Mouse (Mus musculus): ENCODE measurements around the gene Cox6a2. TPM values are rescaled to one million over a fixed set of nuclear protein-coding genes. Genes with fewer than 3 reads are reported as not detected.

Gene Cox6a2
- polyA plus RNA-seq, 1 experiment from 2014 or later: 8.2 TPM

- 50% methylated on average over 8 of the region's 8 CpGs for WGBS
- no peaks in the 10 kb centered on the region for H3K9me3 ChIP-seq (replicated peaks)
- H3K4me1 ChIP-seq: peaks cover 4% of the 10 kb centered on the region
- H3K4me2 ChIP-seq: no peak overlapping the region
- H3K36me3 ChIP-seq: no peaks in the 10 kb centered on the region
- H3K4me3 ChIP-seq (replicated peaks): no peak overlapping the region
- H3K27me3 ChIP-seq (replicated peaks): no peaks in the 10 kb centered on the region
- no peak overlapping the region for H3K27ac ChIP-seq (replicated peaks)
- no peak for ATAC-seq (ENCODE audit: low FRiP score)
- no peak overlapping the region for H3K9ac ChIP-seq (replicated peaks)
These were observed 25.6 kb upstream of the Cox6a2 start for GRCm38 (mm10) chr7:128231741-128232140.

DNA sequence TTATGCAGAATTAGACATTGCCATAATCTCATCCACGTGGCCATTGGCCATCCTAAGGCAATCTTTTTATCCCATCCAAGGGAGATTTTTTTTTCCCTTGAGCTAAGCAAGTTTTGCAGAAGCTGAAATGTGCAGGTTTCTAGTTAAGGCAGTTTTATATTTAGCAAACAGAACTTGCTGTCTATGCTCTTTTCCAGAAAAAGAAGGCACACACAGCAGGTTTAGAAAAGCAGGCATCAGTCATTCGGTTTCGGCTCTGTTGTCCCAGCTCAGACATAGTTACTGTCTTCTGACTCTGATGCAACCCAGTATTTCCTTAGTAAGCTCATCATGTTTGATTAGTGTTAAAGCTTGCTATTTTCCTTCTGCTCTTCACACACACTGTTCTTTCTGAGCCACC, 14.7 kb upstream of the Cox6a2 start:
- Histone ChIP-seq H3K9me3 (replicated peaks) (no peaks in the 10 kb centered on the region), H3K27me3 (replicated peaks) (no peaks in the 10 kb centered on the region), H3K4me3 (replicated peaks) (no peak overlapping the region), H3K4me1 (no peaks in the 10 kb centered on the region), H3K27ac (replicated peaks) (no peak overlapping the region), H3K36me3 (no peaks in the 10 kb centered on the region), H3K9ac (replicated peaks) (no peak overlapping the region), H3K4me2 (no peak overlapping the region)
- 82% methylated on average over 3 of the region's 3 CpGs for WGBS
- ATAC-seq (ENCODE audit: low FRiP score): no peak

- Histone ChIP-seq H3K9ac (replicated peaks) (no peak overlapping the region), H3K4me2 (no peak overlapping the region), H3K36me3 (no peaks in the 10 kb centered on the region), H3K9me3 (replicated peaks) (no peaks in the 10 kb centered on the region), H3K4me1 (no peaks in the 10 kb centered on the region), H3K4me3 (replicated peaks) (no peak overlapping the region), H3K27ac (replicated peaks) (no peak overlapping the region), H3K27me3 (replicated peaks) (no peaks in the 10 kb centered on the region)
- ATAC-seq (ENCODE audit: low FRiP score): no peak
- WGBS: 91% methylated on average over 4 of the region's 4 CpGs
These were observed 13.8 kb upstream of the Cox6a2 start for GRCm38 (mm10) chr7:128219952-128220351.

DNA sequence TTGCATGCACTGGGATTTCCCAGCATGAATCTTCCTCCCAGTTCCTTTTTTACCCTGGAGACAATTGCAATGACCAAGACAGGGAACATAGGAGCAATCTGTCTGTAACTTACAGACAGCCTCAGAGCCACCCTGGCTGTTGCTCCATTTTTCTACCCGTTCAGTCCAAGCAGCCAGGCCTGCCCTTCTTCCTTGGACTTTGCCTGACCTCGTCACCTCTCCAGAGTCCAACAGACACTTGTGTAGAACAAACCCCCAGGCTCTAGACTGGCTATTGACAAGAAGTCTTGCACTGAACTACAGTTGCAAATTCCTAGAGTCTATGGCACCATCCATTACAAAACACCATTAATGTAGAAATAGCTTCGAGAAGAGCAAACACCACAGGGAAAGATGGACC, 3.6 kb upstream of the Cox6a2 start:
- 68% methylated on average over 3 of the region's 3 CpGs for WGBS
- H3K27me3 ChIP-seq (replicated peaks): no peaks in the 10 kb centered on the region
- H3K9me3 ChIP-seq (replicated peaks): no peaks in the 10 kb centered on the region
- no peak overlapping the region for H3K4me2 ChIP-seq
- no peaks in the 10 kb centered on the region for H3K36me3 ChIP-seq
- no peak for ATAC-seq (ENCODE audit: low FRiP score)
- no peak overlapping the region for H3K9ac ChIP-seq (replicated peaks)
- no peak overlapping the region for H3K4me3 ChIP-seq (replicated peaks)
- H3K27ac ChIP-seq (replicated peaks): no peak overlapping the region
- H3K4me1 ChIP-seq: no peaks in the 10 kb centered on the region

DNA sequence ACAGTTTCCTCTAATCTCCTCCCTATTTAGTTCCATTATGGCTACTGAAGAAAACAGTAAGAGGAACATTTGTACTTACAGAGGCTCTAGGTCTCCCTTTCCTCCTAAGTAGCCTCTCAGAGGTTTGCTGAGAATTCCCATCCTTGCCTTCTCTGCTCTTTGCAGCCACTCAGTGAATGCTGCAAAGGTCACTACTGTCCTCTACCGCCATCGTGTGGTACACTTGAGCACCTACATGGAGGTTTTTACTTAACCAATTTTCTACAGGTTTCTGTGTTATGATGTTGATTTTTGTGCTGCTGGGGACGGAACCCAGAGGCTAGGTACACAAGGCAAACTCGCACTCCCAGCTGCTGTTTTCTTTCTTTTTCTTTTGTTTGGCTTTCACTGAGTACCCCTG, 2.0 kb upstream of the Cox6a2 start:
- no peak for ATAC-seq (ENCODE audit: low FRiP score)
- Histone ChIP-seq H3K4me3 (replicated peaks) (no peak overlapping the region), H3K4me1 (no peaks in the 10 kb centered on the region), H3K36me3 (no peaks in the 10 kb centered on the region), H3K9ac (replicated peaks) (no peak overlapping the region), H3K27me3 (replicated peaks) (no peaks in the 10 kb centered on the region), H3K9me3 (replicated peaks) (no peaks in the 10 kb centered on the region), H3K4me2 (no peak overlapping the region), H3K27ac (replicated peaks) (no peak overlapping the region)
- WGBS: 5% methylated on average over 4 of the region's 4 CpGs

GRCm38 (mm10) chr7:128205695-128206094, 492 bp downstream of the Cox6a2 start:
- H3K27me3 ChIP-seq (replicated peaks): no peaks in the 10 kb centered on the region
- H3K4me3 ChIP-seq (replicated peaks): no peak overlapping the region
- WGBS: 92% methylated on average over 18 of the region's 18 CpGs
- no peaks in the 10 kb centered on the region for H3K4me1 ChIP-seq
- no peak overlapping the region for H3K4me2 ChIP-seq
- H3K9me3 ChIP-seq (replicated peaks): no peaks in the 10 kb centered on the region
- no peaks in the 10 kb centered on the region for H3K36me3 ChIP-seq
- ATAC-seq (ENCODE audit: low FRiP score): no peak
- H3K27ac ChIP-seq (replicated peaks): no peak overlapping the region
- no peak overlapping the region for H3K9ac ChIP-seq (replicated peaks)

- H3K27ac ChIP-seq (replicated peaks): no peak overlapping the region
- H3K4me1 ChIP-seq: no peaks in the 10 kb centered on the region
- WGBS: 88% methylated on average over 8 of the region's 8 CpGs
- H3K4me2 ChIP-seq: no peak overlapping the region
- H3K36me3 ChIP-seq: no peaks in the 10 kb centered on the region
- H3K27me3 ChIP-seq (replicated peaks): no peaks in the 10 kb centered on the region
- H3K9me3 ChIP-seq (replicated peaks): no peaks in the 10 kb centered on the region
- no peak overlapping the region for H3K9ac ChIP-seq (replicated peaks)
- H3K4me3 ChIP-seq (replicated peaks): no peak overlapping the region
- no peak for ATAC-seq (ENCODE audit: low FRiP score)
These were observed 2.0 kb downstream of the Cox6a2 start for GRCm38 (mm10) chr7:128204179-128204578.

DNA sequence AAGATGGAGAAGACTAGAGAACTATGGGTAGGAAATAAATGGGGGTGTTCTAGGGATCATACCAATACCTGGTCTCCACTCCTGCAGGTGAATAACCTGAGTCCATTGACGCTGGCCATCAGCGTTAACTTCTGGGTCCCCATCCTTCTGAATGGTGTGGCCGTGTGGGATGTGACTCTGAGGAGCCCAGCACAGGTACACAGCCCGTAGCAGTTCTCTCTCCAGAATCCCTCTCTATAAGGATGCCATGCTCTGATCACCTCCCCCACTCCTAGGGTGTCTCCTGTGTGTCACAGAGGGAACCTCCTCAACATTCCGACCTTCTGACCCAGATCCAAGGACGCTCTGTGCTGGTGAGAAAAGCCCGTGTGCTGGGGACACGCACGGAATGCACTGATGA, 3.1 kb downstream of the Cox6a2 start:
- Histone ChIP-seq H3K9ac (replicated peaks) (no peak overlapping the region), H3K4me1 (no peaks in the 10 kb centered on the region), H3K27ac (replicated peaks) (no peak overlapping the region), H3K4me3 (replicated peaks) (no peak overlapping the region), H3K9me3 (replicated peaks) (no peaks in the 10 kb centered on the region), H3K27me3 (replicated peaks) (no peaks in the 10 kb centered on the region), H3K4me2 (no peak overlapping the region), H3K36me3 (no peaks in the 10 kb centered on the region)
- WGBS: 77% methylated on average over 9 of the region's 9 CpGs
- no peak for ATAC-seq (ENCODE audit: low FRiP score)

GRCm38 (mm10) chr7:128201607-128202006, 4.6 kb downstream of the Cox6a2 start:
- no peak overlapping the region for H3K9ac ChIP-seq (replicated peaks)
- H3K4me1 ChIP-seq: no peaks in the 10 kb centered on the region
- no peak overlapping the region for H3K4me2 ChIP-seq
- H3K27me3 ChIP-seq (replicated peaks): no peaks in the 10 kb centered on the region
- no peak for ATAC-seq (ENCODE audit: low FRiP score)
- H3K9me3 ChIP-seq (replicated peaks): no peaks in the 10 kb centered on the region
- no peak overlapping the region for H3K27ac ChIP-seq (replicated peaks)
- H3K4me3 ChIP-seq (replicated peaks): no peak overlapping the region
- 91% methylated on average over 9 of the region's 9 CpGs for WGBS
- H3K36me3 ChIP-seq: no peaks in the 10 kb centered on the region

GRCm38 (mm10) chr7:128181691-128182090, 24.5 kb downstream of the Cox6a2 start:
- 93% methylated on average over 10 of the region's 10 CpGs for WGBS
- Histone ChIP-seq H3K4me1 (no peaks in the 10 kb centered on the region), H3K36me3 (no peaks in the 10 kb centered on the region), H3K9me3 (replicated peaks) (no peaks in the 10 kb centered on the region), H3K9ac (replicated peaks) (no peak overlapping the region), H3K27ac (replicated peaks) (no peak overlapping the region), H3K27me3 (replicated peaks) (no peaks in the 10 kb centered on the region), H3K4me2 (no peak overlapping the region), H3K4me3 (replicated peaks) (no peak overlapping the region)
- ATAC-seq (ENCODE audit: low FRiP score): no peak

GRCm38 (mm10) chr7:128180546-128180945, 25.6 kb downstream of the Cox6a2 start:
- no peak overlapping the region for H3K4me2 ChIP-seq
- no peaks in the 10 kb centered on the region for H3K4me1 ChIP-seq
- no peaks in the 10 kb centered on the region for H3K27me3 ChIP-seq (replicated peaks)
- no peak overlapping the region for H3K9ac ChIP-seq (replicated peaks)
- H3K4me3 ChIP-seq (replicated peaks): no peak overlapping the region
- WGBS: 77% methylated on average over 6 of the region's 6 CpGs
- H3K36me3 ChIP-seq: no peaks in the 10 kb centered on the region
- no peaks in the 10 kb centered on the region for H3K9me3 ChIP-seq (replicated peaks)
- H3K27ac ChIP-seq (replicated peaks): no peak overlapping the region
- no peak for ATAC-seq (ENCODE audit: low FRiP score)

- no peaks in the 10 kb centered on the region for H3K4me1 ChIP-seq
- no peak overlapping the region for H3K4me3 ChIP-seq (replicated peaks)
- no peaks in the 10 kb centered on the region for H3K36me3 ChIP-seq
- no peak overlapping the region for H3K4me2 ChIP-seq
- no peak for ATAC-seq (ENCODE audit: low FRiP score)
- no peak overlapping the region for H3K27ac ChIP-seq (replicated peaks)
- H3K27me3 ChIP-seq (replicated peaks): no peaks in the 10 kb centered on the region
- no peak overlapping the region for H3K9ac ChIP-seq (replicated peaks)
- no peaks in the 10 kb centered on the region for H3K9me3 ChIP-seq (replicated peaks)
- WGBS: 75% methylated on average over 7 of the region's 7 CpGs
These were observed 26.1 kb downstream of the Cox6a2 start for GRCm38 (mm10) chr7:128180126-128180525.

DNA sequence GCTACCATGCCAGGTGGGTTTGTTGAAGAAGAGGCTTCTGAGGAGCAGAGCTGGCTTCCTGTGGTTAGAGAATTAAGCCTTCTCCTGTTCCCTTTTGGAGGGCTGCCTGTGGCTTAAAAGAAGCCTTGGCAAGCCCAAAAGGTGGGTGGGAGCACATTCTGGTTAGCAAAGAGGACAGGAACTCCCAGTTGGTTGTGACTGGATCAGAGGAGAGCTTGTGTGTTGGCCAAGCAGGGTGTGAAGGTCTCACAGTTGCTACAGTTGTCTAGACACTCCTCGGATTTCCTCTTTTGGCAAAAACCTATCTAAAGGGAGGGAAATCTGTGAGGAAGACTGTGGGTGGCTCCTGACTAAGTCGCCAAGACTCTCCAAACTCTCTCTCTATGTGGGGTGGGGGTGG, 27.8 kb downstream of the Cox6a2 start:
- Histone ChIP-seq H3K36me3 (no peaks in the 10 kb centered on the region), H3K4me1 (no peaks in the 10 kb centered on the region), H3K9ac (replicated peaks) (no peak overlapping the region), H3K4me2 (no peak overlapping the region), H3K4me3 (replicated peaks) (no peak overlapping the region), H3K27me3 (replicated peaks) (no peaks in the 10 kb centered on the region), H3K9me3 (replicated peaks) (no peaks in the 10 kb centered on the region), H3K27ac (replicated peaks) (no peak overlapping the region)
- 80% methylated on average over 2 of the region's 2 CpGs for WGBS
- ATAC-seq (ENCODE audit: low FRiP score): no peak
